Mouse (Mus musculus): ENCODE results near the gene Il6st. TPM values are rescaled to one million over a fixed set of nuclear protein-coding genes. Genes with fewer than 3 reads are reported as not detected.

Gene Il6st
- polyA plus RNA-seq, 1 experiment from 2014 or later: 37.8 TPM

DNA sequence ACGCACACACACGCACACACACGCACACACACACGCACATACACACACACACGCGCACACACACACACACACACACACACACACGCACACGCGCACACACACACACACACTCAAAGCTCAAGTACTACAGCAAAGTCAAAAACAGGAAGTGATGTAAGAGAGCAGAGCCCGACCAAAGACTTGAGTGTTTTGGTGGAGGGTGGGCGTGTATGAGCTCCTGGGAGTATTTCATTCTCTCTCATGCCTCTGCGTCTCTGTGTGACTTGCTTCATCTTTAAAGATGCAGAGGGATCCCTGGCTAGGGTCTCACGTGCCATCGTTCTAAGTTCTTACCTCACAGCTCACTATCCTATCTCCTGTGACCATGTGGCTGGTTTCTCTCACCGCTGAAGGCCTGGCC lies 36.3 kb upstream of the Il6st start:
- ATAC-seq: no peak
- no peak overlapping the region for H3K27ac ChIP-seq
- no peaks in the 10 kb centered on the region for H3K27me3 ChIP-seq (replicated peaks)
- H3K4me3 ChIP-seq (replicated peaks): no peak overlapping the region
- H3K36me3 ChIP-seq: no peaks in the 10 kb centered on the region
- H3K9ac ChIP-seq: no peak overlapping the region
- no peaks in the 10 kb centered on the region for H3K9me3 ChIP-seq
- H3K4me1 ChIP-seq (replicated peaks): 0 out of 2 replicates have a peak, but pooled peaks cover 3% of the 10 kb centered on the region
- no peak overlapping the region for H3K4me2 ChIP-seq (replicated peaks)
- WGBS: 86% methylated on average over 15 of the region's 15 CpGs

DNA sequence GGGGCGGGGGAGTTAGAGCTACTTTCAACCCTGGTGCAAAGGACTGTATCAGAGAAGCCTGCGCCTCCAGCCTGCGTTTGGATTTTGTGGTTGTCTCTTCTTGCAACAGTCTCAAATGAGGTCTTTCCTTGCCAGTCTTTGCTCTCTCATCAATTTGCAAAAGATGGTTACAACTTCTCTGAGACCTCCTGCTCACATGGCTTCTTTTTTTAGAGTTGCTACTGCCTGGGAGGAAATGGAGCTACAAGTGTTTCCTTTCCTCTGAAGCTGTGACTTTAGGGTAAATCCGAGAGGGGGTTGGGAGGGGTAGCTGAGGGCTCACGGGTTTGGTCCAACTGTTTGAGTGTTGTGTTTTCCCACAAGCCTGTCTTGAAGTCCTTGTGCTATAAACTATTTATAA lies 30.6 kb upstream of the Il6st start:
- no peak overlapping the region for H3K4me2 ChIP-seq (replicated peaks)
- no peaks in the 10 kb centered on the region for H3K36me3 ChIP-seq
- no peak overlapping the region for H3K9ac ChIP-seq
- ATAC-seq: no peak
- H3K27me3 ChIP-seq (replicated peaks): no peaks in the 10 kb centered on the region
- H3K4me3 ChIP-seq (replicated peaks): no peak overlapping the region
- 0 out of 2 replicates have a peak overlapping the region, but pooled peaks have one; percentile 3 for H3K27ac ChIP-seq
- WGBS: 58% methylated on average over 5 of the region's 5 CpGs
- 0 out of 2 replicates have a peak, but pooled peaks cover 4% of the 10 kb centered on the region for H3K4me1 ChIP-seq (replicated peaks)
- no peaks in the 10 kb centered on the region for H3K9me3 ChIP-seq

DNA sequence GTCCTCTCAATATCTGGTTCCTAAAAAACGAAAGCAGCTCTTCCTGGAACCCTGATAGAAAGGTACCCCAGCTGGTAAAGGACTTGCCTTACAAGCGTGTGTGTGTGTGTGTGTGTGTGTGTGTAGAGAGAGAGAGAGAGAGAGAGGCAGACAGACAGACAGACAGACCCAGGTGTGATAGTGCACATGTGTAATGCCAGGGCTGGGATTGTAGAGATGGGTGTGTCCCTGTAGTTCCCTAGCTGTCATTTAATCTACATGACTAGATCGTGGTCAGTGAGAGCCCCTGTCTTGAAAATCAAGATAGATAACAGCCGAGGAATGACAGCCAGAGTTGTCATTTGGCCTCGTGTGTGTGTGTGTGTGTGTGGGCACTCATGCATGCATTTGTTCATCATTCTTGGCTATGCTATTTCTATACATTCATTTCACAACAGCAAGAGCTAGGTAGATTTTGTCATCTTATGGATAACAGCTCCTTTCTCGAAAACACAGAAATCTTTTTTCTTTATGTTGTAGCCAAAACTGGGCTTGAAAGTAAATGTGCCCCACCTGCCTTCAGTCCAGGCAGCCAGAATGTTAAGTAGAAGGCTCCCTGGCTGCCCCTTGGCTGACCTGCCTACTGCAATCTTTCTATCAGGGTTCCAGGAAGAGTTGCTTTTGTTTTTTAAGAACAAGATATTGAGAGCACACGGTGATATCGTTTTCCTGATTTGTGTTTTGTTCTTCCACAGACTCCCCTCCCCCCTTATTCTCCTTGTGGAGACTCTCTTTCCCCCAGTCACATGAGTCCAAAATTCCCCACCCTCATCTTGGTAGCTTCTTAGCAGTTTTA lies 28.4 kb upstream of the Il6st start:
- no peak overlapping the region for H3K4me2 ChIP-seq (replicated peaks)
- ATAC-seq: no peak
- H3K27ac ChIP-seq: no peak overlapping the region
- 60% methylated on average over 8 of the region's 8 CpGs for WGBS
- no peaks in the 10 kb centered on the region for H3K9me3 ChIP-seq
- no peaks in the 10 kb centered on the region for H3K36me3 ChIP-seq
- H3K9ac ChIP-seq: no peak overlapping the region
- H3K4me1 ChIP-seq (replicated peaks): peaks cover 13% of the 10 kb centered on the region
- H3K4me3 ChIP-seq (replicated peaks): no peak overlapping the region
- H3K27me3 ChIP-seq (replicated peaks): no peaks in the 10 kb centered on the region

DNA sequence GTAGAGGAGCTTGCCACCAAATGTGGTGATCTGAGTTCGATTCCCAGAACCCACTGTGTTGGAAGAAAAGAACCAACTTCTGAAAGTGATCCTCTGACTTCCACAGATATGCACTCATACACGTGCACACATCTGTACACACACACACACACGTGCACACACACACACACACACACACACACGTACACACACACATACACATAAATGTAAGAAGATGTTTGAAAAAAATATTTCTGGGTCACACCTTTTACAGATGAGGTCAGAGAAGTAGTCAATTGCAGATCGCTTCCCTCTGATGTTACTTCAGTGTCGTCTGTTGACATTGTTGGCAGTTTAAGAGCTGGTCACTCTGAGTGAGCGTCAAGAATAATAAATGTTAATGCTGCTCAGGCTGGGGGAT lies 27.6 kb upstream of the Il6st start:
- 77% methylated on average over 7 of the region's 7 CpGs for WGBS
- Histone ChIP-seq H3K4me3 (replicated peaks) (no peak overlapping the region), H3K9me3 (no peaks in the 10 kb centered on the region), H3K4me1 (replicated peaks) (peaks cover 13% of the 10 kb centered on the region), H3K27ac (no peak overlapping the region), H3K4me2 (replicated peaks) (no peak overlapping the region), H3K36me3 (no peaks in the 10 kb centered on the region), H3K9ac (no peak overlapping the region), H3K27me3 (replicated peaks) (no peaks in the 10 kb centered on the region)
- no peak for ATAC-seq

DNA sequence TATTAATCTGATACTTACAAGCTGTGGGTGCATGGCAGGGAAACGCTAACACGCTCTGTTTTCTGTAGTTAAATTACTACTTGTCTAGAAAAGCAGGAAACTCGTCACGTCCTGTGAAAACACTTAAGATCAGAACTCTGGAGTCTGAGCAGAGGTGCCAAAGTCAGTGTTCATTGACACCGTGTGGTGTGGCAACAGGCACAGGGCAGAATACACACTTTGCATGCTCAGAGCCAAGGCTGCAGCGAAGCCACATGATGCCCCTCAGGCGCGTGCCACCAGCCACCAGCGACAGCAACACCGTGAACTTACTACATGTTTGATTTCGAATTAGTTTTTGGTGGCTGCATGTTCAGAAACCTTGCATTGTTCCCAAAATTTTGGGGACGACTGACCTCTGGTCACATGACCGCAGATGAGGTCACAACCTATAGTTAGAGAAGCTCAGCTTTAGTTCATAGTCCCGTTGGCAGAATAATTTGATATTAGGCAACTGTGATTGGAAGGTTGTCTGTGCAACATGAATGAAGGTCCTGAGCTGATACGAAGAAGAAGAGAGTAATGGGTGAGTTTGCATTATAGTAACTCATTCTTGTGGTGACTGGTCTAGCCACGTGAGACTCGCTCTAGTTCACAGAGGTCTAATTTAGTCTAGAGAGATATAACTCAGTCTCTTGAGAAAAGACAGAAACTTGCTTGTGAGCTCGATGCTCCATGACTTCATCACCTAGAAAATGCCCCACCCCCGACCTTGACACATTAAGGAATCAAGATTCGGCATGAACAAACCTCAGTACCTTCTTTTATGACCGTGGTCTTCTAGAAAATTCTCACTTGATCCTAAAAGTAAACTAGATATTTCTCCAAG lies 25.6 kb upstream of the Il6st start:
- Histone ChIP-seq H3K36me3 (no peaks in the 10 kb centered on the region), H3K4me3 (replicated peaks) (no peak overlapping the region), H3K4me2 (replicated peaks) (no peak overlapping the region), H3K9me3 (no peaks in the 10 kb centered on the region), H3K9ac (no peak overlapping the region), H3K27me3 (replicated peaks) (no peaks in the 10 kb centered on the region), H3K27ac (no peak overlapping the region), H3K4me1 (replicated peaks) (peaks cover 12% of the 10 kb centered on the region)
- WGBS: 88% methylated on average over 21 of the region's 21 CpGs
- ATAC-seq: no peak

DNA sequence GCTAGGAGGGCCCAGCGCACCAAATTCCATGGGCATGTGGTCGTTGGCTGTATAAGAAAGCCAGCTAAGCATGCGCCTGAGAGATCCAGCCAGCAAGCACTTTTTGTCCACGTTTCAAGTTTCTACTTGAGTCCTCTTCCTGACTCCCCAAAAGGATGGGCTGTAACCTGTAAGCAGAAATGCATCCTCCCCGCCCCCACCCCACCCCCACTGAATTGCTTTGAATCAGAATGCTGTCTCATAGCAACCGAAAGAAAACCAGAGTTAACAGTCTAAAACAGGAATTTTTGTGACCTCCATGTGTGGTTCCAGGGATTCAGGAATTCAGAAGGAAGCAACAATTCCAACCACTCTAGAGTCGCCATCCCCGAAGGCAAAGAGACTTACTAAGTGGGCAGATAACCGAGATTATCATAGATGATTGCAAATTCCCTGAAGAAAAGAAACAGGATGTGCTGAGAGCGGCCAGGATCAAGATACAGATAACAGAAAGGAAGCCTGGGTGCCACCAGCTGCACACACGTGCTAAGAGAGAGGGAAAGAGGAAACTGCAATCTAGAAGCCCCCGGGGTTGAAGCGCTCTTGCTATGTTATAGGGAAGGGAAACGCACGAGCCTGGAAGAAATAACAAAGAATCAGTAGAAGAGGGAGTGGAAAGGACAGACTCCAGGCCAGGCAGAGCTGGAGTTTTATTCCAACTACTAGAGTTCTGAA lies 24.6 kb upstream of the Il6st start:
- H3K36me3 ChIP-seq: no peaks in the 10 kb centered on the region
- H3K27me3 ChIP-seq (replicated peaks): no peaks in the 10 kb centered on the region
- peak overlapping the region; percentile 48 for H3K4me2 ChIP-seq (replicated peaks)
- peak overlapping the region; percentile 62 for H3K27ac ChIP-seq
- no peak overlapping the region for H3K4me3 ChIP-seq (replicated peaks)
- 0 out of 2 replicates have a peak overlapping the region, but pooled peaks have one; percentile 3 for H3K9ac ChIP-seq
- WGBS: 35% methylated on average over 15 of the region's 15 CpGs
- peaks cover 9% of the 10 kb centered on the region for H3K4me1 ChIP-seq (replicated peaks)
- ATAC-seq: peak; percentile 45; the same call in 1 of the 2 replicates
- H3K9me3 ChIP-seq: no peaks in the 10 kb centered on the region

DNA sequence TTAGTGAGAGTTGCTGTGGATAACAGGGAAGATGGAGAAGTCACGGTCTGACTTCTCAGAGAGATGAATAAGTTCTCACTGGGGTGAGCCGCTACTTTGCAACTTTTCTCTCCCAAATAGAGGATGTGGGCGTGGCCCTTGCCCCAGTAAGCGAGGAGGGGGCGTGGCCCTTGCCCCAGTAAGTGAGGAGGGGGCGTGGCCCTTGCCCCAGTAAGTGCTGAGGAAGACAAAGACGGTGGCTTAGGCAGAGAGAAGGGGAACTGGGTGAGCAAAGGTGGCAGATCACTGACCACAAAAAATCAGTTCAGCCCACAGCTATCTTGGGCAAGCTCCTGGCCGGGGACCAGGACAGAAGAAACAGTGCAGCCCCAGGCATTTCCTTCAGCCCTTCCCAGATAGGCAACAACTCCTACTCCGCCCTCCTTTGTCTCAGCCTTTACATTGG lies 23.9 kb upstream of the Il6st start:
- ATAC-seq: peak; percentile 61
- Histone ChIP-seq H3K9me3 (no peaks in the 10 kb centered on the region), H3K4me3 (replicated peaks) (0 out of 2 replicates have a peak overlapping the region, but pooled peaks have one; percentile 5), H3K4me2 (replicated peaks) (peak overlapping the region; percentile 48), H3K4me1 (replicated peaks) (peaks cover 9% of the 10 kb centered on the region), H3K36me3 (no peaks in the 10 kb centered on the region), H3K9ac (0 out of 2 replicates have a peak overlapping the region, but pooled peaks have one; percentile 3), H3K27ac (peak overlapping the region; percentile 62), H3K27me3 (replicated peaks) (no peaks in the 10 kb centered on the region)
- WGBS: 25% methylated on average over 9 of the region's 9 CpGs

DNA sequence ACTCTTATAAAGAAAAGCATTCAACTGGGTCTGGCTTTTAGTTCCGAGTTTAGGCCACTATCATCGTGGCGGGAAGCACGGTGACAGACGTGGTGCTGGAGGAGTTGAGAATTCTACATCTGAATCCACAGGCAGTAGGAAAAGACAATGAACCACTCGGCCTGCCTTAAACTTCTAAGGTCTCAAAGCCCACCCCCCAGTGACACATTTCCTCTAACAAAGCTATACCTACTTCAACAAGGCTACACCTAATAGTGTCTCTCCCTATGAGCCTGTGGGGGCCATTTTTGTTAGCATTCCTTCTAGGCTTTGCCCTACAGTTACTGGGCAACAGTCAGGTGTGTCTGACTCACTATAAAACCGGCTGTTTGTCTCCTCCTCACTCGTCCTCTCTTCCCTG lies 23.2 kb upstream of the Il6st start:
- Histone ChIP-seq H3K36me3 (no peaks in the 10 kb centered on the region), H3K4me1 (replicated peaks) (peaks cover 9% of the 10 kb centered on the region), H3K4me2 (replicated peaks) (no peak overlapping the region), H3K9ac (no peak overlapping the region), H3K4me3 (replicated peaks) (no peak overlapping the region), H3K27ac (no peak overlapping the region), H3K27me3 (replicated peaks) (no peaks in the 10 kb centered on the region), H3K9me3 (no peaks in the 10 kb centered on the region)
- no peak for ATAC-seq
- 79% methylated on average over 8 of the region's 8 CpGs for WGBS

DNA sequence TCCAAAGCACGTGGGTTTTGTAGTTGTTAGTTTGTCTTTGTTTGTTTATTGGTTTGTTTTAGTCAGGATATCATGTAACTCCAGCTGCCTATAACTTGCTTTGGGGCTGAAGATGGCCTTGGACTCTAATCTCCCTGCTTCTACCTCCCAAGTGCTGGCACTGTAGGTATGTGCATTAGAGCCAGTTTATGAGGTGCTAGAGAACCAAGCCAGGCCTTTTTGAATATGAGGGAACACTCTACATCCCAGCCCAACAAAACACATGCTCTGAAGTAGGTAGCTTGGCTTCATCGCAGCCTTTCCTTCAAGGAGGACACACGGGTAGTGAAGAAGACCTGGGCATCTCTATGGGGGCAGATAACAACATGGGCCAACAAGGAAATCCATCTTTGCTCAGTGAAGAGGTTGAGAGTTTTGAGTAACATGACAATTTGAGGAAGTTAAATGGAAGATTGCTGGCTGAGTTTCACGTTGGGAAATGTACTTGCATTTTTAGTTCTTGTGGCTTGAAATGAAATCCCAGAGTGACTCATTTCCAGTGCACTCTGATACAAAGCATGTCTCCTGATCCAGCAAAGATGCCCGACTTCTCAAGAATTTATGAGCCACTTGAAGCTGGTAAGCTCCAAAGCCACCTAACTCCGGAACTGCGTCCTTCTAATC lies 20.9 kb upstream of the Il6st start:
- Histone ChIP-seq H3K27me3 (replicated peaks) (no peaks in the 10 kb centered on the region), H3K4me2 (replicated peaks) (no peak overlapping the region), H3K9ac (no peak overlapping the region), H3K4me1 (replicated peaks) (peaks cover 9% of the 10 kb centered on the region), H3K27ac (no peak overlapping the region), H3K4me3 (replicated peaks) (no peak overlapping the region), H3K9me3 (no peaks in the 10 kb centered on the region), H3K36me3 (no peaks in the 10 kb centered on the region)
- no peak for ATAC-seq
- 71% methylated on average over 7 of the region's 7 CpGs for WGBS

DNA sequence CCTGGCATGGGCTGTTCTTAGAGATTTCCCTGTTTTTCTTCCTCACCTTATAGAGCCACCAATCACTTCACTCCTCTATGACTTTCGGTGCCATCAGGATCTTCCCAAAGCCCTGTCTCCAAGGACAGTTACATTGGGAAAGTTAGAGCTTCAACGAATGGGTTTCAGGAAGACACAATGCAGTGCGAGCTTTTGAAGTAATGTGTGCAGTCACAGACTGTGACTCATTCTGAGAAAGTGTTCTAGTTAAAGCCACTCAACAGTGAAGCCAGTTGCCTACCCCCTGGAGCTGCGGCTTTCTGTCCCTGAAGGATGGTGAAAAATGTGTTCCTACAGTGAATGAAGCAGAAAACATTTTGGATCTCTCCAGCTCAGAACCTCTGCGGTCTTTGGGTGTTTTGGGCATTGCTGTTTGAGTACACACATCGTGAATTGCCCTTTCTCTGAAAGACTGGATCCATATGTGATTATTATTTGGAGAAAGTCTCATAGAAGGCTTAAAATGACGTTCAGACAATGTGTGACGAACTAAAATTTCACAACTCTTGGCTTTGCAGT lies 16.7 kb upstream of the Il6st start:
- Histone ChIP-seq H3K9ac (no peak overlapping the region), H3K4me2 (replicated peaks) (no peak overlapping the region), H3K4me1 (replicated peaks) (no peaks in the 10 kb centered on the region), H3K9me3 (no peaks in the 10 kb centered on the region), H3K36me3 (no peaks in the 10 kb centered on the region), H3K4me3 (replicated peaks) (no peak overlapping the region), H3K27me3 (replicated peaks) (no peaks in the 10 kb centered on the region), H3K27ac (no peak overlapping the region)
- ATAC-seq: no peak
- 83% methylated on average over 8 of the region's 8 CpGs for WGBS

DNA sequence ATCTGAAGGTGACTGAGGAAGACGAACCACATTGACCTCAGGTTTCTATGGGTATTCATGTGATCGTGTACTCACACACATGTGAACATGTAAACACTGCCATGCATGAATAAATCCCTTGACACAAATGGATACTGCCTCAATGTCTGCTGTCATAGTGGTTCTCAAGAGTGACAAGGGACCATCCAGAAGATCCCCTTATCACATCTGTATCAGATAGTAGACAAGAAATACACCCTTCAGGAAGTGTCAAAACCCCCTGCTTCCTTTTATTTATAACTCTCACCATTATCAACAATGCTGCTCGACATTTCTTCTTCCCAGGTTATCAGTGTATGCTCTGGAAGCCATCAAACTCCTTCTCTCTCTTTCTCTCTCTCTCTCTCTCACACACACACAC lies 13.7 kb upstream of the Il6st start:
- no peak overlapping the region for H3K4me3 ChIP-seq (replicated peaks)
- 41% methylated on average over 3 of the region's 3 CpGs for WGBS
- ATAC-seq: no peak

More for the DNA sequence above, 13.7 kb upstream of the Il6st start:
- Histone ChIP-seq H3K9ac (no peak overlapping the region), H3K36me3 (no peaks in the 10 kb centered on the region), H3K4me2 (replicated peaks) (no peak overlapping the region), H3K4me1 (replicated peaks) (no peaks in the 10 kb centered on the region), H3K27me3 (replicated peaks) (no peaks in the 10 kb centered on the region), H3K9me3 (no peaks in the 10 kb centered on the region), H3K27ac (no peak overlapping the region)
